Mouse (Mus musculus): ENCODE results near the gene Suclg2.

The Suclg2 gene

DNA sequence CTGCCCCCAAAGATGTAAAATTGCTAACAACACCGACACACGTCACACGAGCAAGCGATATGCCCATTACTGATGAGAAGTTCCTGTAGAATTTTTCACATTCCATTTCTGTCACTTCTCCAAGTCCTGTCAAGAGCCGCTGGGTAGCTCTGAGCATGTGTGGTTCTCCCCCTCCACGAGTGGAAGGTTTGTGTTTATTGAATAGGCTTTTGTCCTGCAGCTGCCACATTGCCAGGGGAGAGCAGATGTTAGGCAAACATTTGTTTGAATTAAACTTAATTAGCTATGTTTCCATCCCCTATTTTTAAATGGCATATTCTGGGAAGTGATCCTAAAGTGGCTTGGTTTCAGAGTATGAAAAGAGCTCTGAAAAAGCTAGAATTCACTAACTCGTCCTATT is 249.1 kb downstream of the Suclg2 start:
- DNase-seq (ENCODE audit: low spot score in 2 of 2), result no peak

DNA sequence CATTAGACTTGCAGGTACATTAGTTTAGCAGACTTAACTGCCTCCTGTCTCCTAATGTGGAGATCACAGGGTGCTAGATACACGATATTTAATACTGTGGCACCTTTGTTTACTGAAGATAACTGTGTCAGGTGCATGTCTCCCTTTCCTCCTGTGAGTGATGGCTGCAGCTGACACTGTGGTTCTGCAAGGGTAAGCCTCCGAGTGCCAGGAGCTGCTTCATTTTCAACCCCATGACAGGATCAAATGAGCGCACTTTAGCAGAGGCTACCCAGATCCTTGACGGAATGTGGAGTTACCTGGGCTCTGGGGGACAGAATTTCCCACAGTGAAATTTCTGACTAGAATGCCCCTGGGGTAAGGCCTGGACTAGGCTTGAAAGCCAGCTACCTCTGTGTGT is 253.3 kb downstream of the Suclg2 start:
- no peak for DNase-seq (ENCODE audit: low spot score in 2 of 2)

DNA sequence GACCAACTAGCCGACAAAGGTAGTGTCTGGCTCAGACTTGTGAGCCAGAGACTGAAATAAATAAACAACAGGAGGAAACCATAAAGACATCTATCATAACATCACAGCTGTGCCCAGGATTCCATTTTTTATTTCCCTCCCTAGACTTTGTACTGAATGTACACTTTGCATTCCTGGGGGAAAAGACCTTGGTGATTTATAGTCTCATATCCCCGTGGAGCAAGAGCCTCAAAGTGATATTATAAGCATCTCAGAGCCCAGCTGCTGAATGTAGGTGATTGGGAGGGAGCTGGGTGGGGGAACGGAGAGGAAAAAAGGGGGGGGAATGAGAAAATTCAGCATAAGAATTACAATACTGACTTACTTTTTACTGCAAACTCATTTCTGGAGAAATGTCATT is 259.2 kb downstream of the Suclg2 start:
- DNase-seq (ENCODE audit: low spot score in 2 of 2), result no peak

DNA sequence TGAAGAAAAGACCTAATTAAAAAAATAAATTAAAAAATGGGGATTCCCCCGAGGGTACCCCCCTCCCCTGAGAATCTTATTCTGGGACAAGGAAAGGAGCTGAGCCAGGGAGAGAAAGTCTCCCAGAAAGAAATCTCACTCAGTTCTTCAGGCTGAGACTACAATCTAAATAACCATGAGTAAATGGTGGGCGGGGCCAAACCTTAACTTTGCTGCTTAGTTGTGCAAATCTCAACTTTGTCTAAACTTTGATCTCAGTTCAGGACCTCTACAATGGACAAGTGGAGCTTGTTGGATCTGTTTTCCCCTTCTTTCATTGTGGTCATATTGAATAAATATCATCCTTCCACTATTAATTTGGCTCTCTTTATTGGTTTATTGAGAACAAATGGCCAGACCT is 272.4 kb downstream of the Suclg2 start:
- DNase-seq (ENCODE audit: low spot score in 2 of 2), result no peak

DNA sequence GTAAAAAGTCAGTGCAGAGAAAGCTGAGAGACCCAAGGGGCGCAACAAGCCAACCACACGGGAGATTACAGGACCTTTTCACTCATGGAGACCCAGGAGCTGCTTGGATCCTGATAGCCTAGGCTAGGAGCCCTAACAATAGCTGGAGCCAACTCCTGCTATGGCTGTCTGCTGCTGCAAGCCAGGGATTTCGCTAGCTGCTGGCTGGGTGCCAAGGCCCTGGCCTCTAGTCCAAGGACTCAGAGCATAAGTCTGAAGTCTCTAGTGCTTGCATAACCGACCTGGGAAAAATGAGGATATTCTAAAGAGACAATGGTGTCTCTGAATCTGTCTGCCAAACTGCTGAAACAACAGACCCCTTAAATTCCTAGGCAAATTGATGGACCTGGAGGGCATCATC is 273.6 kb downstream of the Suclg2 start:
- DNase-seq (ENCODE audit: low spot score in 2 of 2), result peak; percentile 7 to 75
